Mouse (Mus musculus) limb, embryonic 14.5 days (tissue): ENCODE measurements around the gene Cbfa2t2. TPM values are rescaled to one million over a fixed set of nuclear protein-coding genes. Genes with fewer than 3 reads are reported as not detected.

ENCODE experiments used
- ATAC-seq: fragments of 200-750 bp; cut with Nextera tagmentation; 2 replicates; pipeline ENCODE4 v1.8.0; 2017; ENCODE audit warnings: low read depth, moderate number of reproducible peaks, moderate TSS enrichment; ENCODE audit not compliant: low FRiP score
- DNase-seq: peaks from one replicate; pipeline ENCODE4 v3.0.0-alpha.2; 2015; ENCODE audit warnings: low spot score
- H3K27ac ChIP-seq: fragments of 300-500 bp; sonication (generic); replicated peaks from 2 replicates; pipeline ENCODE4 v1.5.1; 2014; ENCODE audit warnings: low read depth, mild to moderate bottlenecking, low read length, moderate library complexity, mixed read lengths
- H3K27me3 ChIP-seq: fragments of 300-500 bp; sonication (generic); 2 replicates; pipeline ENCODE4 v1.6.1; 2014; ENCODE audit warnings: low read length, mixed read lengths; ENCODE audit not compliant: control insufficient read depth, insufficient read depth
- H3K36me3 ChIP-seq: fragments of 300-500 bp; sonication (generic); 2 replicates; pipeline ENCODE4 v1.6.1; 2014; ENCODE audit warnings: mild to moderate bottlenecking, low read length, moderate library complexity, mixed read lengths; ENCODE audit not compliant: control insufficient read depth, insufficient read depth
- H3K4me1 ChIP-seq: fragments of 300-500 bp; sonication (generic); 2 replicates; pipeline ENCODE4 v1.6.1; 2014; ENCODE audit warnings: antibody characterized with exemption, low read length, mixed read lengths; ENCODE audit not compliant: control insufficient read depth, insufficient read depth
- H3K4me2 ChIP-seq: fragments of 300-500 bp; sonication (generic); replicated peaks from 2 replicates; pipeline ENCODE4 v1.6.1; 2014; ENCODE audit warnings: low read depth, mild to moderate bottlenecking, low read length, moderate library complexity; ENCODE audit not compliant: severe bottlenecking
- H3K4me3 ChIP-seq: fragments of 300-500 bp; sonication (generic); replicated peaks from 2 replicates; pipeline ENCODE4 v1.5.1; 2014; ENCODE audit warnings: low read length
- H3K9ac ChIP-seq: fragments of 300-500 bp; sonication (generic); 2 replicates; pipeline ENCODE4 v1.6.1; 2014; ENCODE audit warnings: mild to moderate bottlenecking, low read depth, low read length, moderate library complexity; ENCODE audit not compliant: severe bottlenecking
- H3K9me3 ChIP-seq: fragments of 300-500 bp; sonication (generic); 2 replicates; pipeline ENCODE4 v1.6.1; 2016; ENCODE audit warnings: low read length; ENCODE audit not compliant: control insufficient read depth
- POLR2A ChIP-seq: fragments of 200-500 bp; IDR thresholded peaks from 2 replicates; pipeline ENCODE4 v1.8.0; 2012; ENCODE audit warnings: inconsistent platforms, mild to moderate bottlenecking, moderate library complexity, borderline replicate concordance; ENCODE audit not compliant: insufficient read depth, insufficient read length; ENCODE audit errors: extremely low read depth
- WGBS: fragments of 180-500 bp; shearing (Covaris S2); extraction: QIAGEN DNeasy Blood & Tissue Kit; methylation state at CpG from one replicate; pipeline ENCODE4 v1.1.7; 2014; 5-methylcytosine and 5-hydroxymethylcytosine counted together
- polyA plus RNA-seq, 2 experiments: library from polyadenylated mRNA; depleted of rRNA in 1 of 2; stranded (reverse) in 1 of 2; unstranded in 1 of 2; fragments of >200 nt; fragmentation: Nextera tagmentation in 1 of 2; extraction: Ambion mirVana in 1 of 2; gene quantifications; 2 replicates each; pipeline versions ENCODE4 v1.2.1 to v1.2.3; 2012 to 2014

The Cbfa2t2 gene
- polyA plus RNA-seq, 2 experiments = 26.4 to 35.7 TPM

GRCm38 (mm10) chr2:154448633-154449032, 12.4 kb downstream of the Cbfa2t2 start:
- Histone ChIP-seq H3K4me2 (no peak overlapping the region), H3K9me3 (no peaks in the 10 kb centered on the region), H3K36me3 (0 out of 2 replicates have a peak, but pooled peaks cover 3% of the 10 kb centered on the region), H3K4me1 (no peaks in the 10 kb centered on the region), H3K27ac (no peak overlapping the region), H3K27me3 (no peaks in the 10 kb centered on the region), H3K4me3 (no peak overlapping the region), H3K9ac (no peak overlapping the region)
- no peak for DNase-seq
- ATAC-seq = no peak
- no peak for TF ChIP-seq POLR2A

GRCm38 (mm10) chr2:154452951-154453350, 16.7 kb downstream of the Cbfa2t2 start:
- Histone ChIP-seq H3K4me1 (peaks cover 19% of the 10 kb centered on the region), H3K27ac (no peak overlapping the region), H3K4me3 (no peak overlapping the region), H3K4me2 (no peak overlapping the region), H3K27me3 (no peaks in the 10 kb centered on the region), H3K36me3 (0 out of 2 replicates have a peak, but pooled peaks cover under 1% of the 10 kb centered on the region), H3K9me3 (no peaks in the 10 kb centered on the region), H3K9ac (no peak overlapping the region)
- 96% methylated on average over 2 of the region's 2 CpGs for WGBS
- DNase-seq (no peak), ATAC-seq (no peak)
- no peak for TF ChIP-seq POLR2A

GRCm38 (mm10) chr2:154454099-154454498, 17.8 kb downstream of the Cbfa2t2 start:
- 63% methylated on average over 1 of the region's 1 CpGs for WGBS
- H3K4me2 ChIP-seq = no peak overlapping the region
- TF ChIP-seq POLR2A = no peak
- H3K9ac ChIP-seq = no peak overlapping the region
- no peaks in the 10 kb centered on the region for H3K9me3 ChIP-seq
- DNase-seq (no peak), ATAC-seq (no peak)
- no peaks in the 10 kb centered on the region for H3K27me3 ChIP-seq
- no peaks in the 10 kb centered on the region for H3K36me3 ChIP-seq
- no peak overlapping the region; the same call in 1 of the 2 replicates for H3K27ac ChIP-seq
- no peak overlapping the region for H3K4me3 ChIP-seq
- H3K4me1 ChIP-seq = peaks cover 19% of the 10 kb centered on the region

- no peak overlapping the region for H3K4me2 ChIP-seq
- no peak for TF ChIP-seq POLR2A
- ATAC-seq (no peak), DNase-seq (peak; percentile 58)
- H3K27ac ChIP-seq = peak overlapping the region; percentile 48; the same call in 1 of the 2 replicates
- H3K27me3 ChIP-seq = no peaks in the 10 kb centered on the region
- 24% methylated on average over 3 of the region's 3 CpGs for WGBS
- no peaks in the 10 kb centered on the region for H3K9me3 ChIP-seq
- H3K4me1 ChIP-seq = peaks cover 19% of the 10 kb centered on the region
- H3K4me3 ChIP-seq = no peak overlapping the region
- no peaks in the 10 kb centered on the region for H3K36me3 ChIP-seq
- no peak overlapping the region for H3K9ac ChIP-seq
Observed at GRCm38 (mm10) chr2:154454605-154455004, 18.3 kb downstream of the Cbfa2t2 start.

GRCm38 (mm10) chr2:154455776-154456175, 19.5 kb downstream of the Cbfa2t2 start:
- Histone ChIP-seq H3K9me3 (no peaks in the 10 kb centered on the region), H3K27ac (no peak overlapping the region), H3K4me2 (no peak overlapping the region), H3K4me1 (peaks cover 24% of the 10 kb centered on the region), H3K27me3 (no peaks in the 10 kb centered on the region), H3K36me3 (no peaks in the 10 kb centered on the region), H3K9ac (no peak overlapping the region), H3K4me3 (no peak overlapping the region)
- ATAC-seq (peak; percentile 62), DNase-seq (peak; percentile 68)
- WGBS = 25% methylated on average over 5 of the region's 5 CpGs
- no peak for TF ChIP-seq POLR2A

- Histone ChIP-seq H3K27me3 (no peaks in the 10 kb centered on the region), H3K4me2 (no peak overlapping the region), H3K36me3 (no peaks in the 10 kb centered on the region), H3K4me3 (no peak overlapping the region), H3K4me1 (peaks cover 24% of the 10 kb centered on the region), H3K27ac (no peak overlapping the region), H3K9me3 (no peaks in the 10 kb centered on the region), H3K9ac (no peak overlapping the region)
- TF ChIP-seq POLR2A = no peak
- no peak for DNase-seq
- no peak for ATAC-seq
Observed at GRCm38 (mm10) chr2:154456621-154457020, 20.3 kb downstream of the Cbfa2t2 start.
